Mouse (Mus musculus) spleen, adult 2 months (tissue): ENCODE data around the gene Col8a2.

Experiments used
- CTCF ChIP-seq: fragments of 200-500 bp; IDR thresholded peaks from 2 replicates; pipeline ENCODE4 v1.5.1; 2011; ENCODE audit warnings: mild to moderate bottlenecking, inconsistent platforms; ENCODE audit not compliant: insufficient read depth, insufficient read length, insufficient replicate concordance; ENCODE audit errors: extremely low read depth
- POLR2A ChIP-seq: fragments of 200-500 bp; IDR thresholded peaks from 2 replicates; pipeline ENCODE4 v1.6.1; 2011; ENCODE audit warnings: low read depth, low read length, inconsistent platforms

DNA sequence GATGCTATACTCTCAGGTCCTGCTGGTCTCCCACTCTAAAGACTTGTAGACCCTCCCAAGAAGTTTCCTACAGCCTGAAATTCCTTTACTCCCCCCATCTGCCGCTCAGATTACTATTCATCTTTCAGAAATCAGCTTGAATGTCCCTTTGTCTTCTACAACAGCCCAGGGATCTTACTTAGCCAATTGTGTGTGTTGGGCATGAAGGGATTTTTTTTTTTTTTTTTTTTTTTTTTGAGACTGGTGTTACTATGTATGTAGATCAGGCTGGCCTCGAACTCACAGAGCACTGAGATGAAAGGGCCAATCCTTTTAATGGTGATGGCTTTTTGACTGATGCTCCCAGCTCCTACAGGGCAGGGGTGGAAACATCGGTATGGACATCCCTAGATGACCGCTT is 9.3 kb downstream of the Col8a2 start:
- TF ChIP-seq CTCF = no peak
- TF ChIP-seq POLR2A = no peak
